Mouse (Mus musculus) frontal cortex, postnatal 36 days (tissue): ENCODE measurements around the gene St6galnac1.

ENCODE experiments used
- DNase-seq, 2 experiments: peaks; one replicate each; pipeline ENCODE4 v3.0.0; 2022; ENCODE audit warnings: low spot score in 2 of 2

St6galnac1 gene

GRCm38 (mm10) chr11:116775407-116775806 is at the start of gene St6galnac1:
TSS of gene St6galnac1 (minus strand) at chr11:116775507.
- DNase-seq, result no peak

GRCm38 (mm10) chr11:116823885-116824284 is 48.6 kb upstream of the St6galnac1 start:
- DNase-seq, result peak in 1 of 2 experiments; percentile 41

- no peak for DNase-seq
Observed at GRCm38 (mm10) chr11:116823255-116823654, 47.9 kb upstream of the St6galnac1 start.

DNA sequence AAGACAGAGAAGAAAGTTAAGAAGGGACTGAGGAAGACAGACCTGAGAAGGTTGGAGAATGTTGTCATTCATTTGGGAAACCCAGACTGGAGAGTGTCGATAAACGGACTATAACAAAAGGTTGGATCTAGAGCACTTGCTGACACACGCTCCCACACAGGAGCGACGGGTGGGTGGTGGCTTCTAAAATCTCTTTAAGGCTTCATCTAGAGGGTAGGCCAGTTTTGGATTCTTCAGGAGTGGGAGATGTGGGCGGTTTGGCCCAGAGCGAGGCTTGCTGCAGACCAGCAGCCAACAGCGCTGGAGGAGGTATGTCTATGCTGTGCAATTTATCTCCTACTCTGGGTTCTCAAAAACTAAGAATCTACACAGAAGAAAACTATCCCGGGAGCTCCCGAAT is 47.3 kb upstream of the St6galnac1 start:
- DNase-seq, result peak in 1 of 2 experiments; percentile 60

DNA sequence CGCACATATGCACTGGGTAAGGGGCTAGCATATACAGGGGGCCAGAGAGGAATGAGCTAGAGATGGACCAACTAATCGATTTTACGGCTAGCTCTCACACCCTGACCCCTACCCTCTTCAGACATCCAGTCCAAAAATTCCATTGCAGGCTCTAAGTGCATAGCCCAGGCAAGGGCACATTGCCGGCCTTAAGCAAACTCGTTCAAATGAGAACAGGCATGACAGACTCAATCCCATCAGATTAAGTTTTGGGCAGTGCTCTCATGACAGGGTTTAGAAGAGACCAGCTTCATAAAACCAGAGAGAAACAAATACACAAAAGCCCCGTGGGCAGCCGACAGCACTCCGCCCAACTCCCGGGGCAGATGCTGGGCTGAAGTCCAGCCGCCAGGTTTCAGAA is 46.9 kb upstream of the St6galnac1 start:
- DNase-seq, result no peak

GRCm38 (mm10) chr11:116821057-116821940 is 46.0 kb upstream of the St6galnac1 start:
- no peak for DNase-seq

- DNase-seq, result no peak
Observed at GRCm38 (mm10) chr11:116819932-116820593, 44.8 kb upstream of the St6galnac1 start.

- DNase-seq, result no peak
Observed at GRCm38 (mm10) chr11:116818722-116819121, 43.4 kb upstream of the St6galnac1 start.

DNA sequence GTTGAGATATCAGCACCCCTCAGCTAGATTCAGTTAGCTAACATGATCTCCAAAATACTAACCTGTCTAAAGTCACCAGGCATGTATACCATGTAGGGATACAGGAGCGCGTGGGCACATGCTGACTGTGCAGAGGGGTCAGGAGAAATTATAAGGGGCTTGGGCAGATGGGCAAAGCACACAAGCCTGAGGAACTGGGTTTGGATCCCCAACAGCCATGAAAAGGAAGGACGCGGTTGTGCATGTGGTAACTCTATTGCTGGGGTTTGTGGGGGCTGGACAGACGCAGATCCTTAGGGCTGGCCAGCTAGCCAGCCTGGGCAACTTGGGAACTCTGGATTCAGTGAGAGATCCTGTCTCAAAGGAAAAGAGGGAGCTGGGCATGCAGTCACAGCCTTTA is 42.3 kb upstream of the St6galnac1 start:
- DNase-seq, result no peak

DNA sequence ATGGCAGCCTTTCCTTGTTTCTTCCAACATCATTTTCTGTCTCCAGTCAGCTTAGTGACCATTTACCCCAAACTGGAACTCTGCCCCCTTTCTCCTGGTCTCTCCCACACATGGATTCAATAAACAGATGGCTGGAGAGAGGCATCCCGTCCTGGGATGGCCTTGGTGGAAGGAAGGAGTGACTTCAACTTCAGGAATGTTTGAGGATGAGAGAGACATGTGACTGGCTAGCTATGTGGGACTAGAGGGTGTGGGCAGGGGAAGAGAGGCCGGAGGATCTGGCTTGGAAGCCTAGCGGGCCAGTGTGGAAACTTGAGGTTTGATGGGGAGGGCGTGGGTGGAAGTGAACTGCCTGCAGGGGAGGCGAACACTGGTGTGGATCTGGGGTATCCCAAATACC is 41.5 kb upstream of the St6galnac1 start:
- no peak for DNase-seq

DNA sequence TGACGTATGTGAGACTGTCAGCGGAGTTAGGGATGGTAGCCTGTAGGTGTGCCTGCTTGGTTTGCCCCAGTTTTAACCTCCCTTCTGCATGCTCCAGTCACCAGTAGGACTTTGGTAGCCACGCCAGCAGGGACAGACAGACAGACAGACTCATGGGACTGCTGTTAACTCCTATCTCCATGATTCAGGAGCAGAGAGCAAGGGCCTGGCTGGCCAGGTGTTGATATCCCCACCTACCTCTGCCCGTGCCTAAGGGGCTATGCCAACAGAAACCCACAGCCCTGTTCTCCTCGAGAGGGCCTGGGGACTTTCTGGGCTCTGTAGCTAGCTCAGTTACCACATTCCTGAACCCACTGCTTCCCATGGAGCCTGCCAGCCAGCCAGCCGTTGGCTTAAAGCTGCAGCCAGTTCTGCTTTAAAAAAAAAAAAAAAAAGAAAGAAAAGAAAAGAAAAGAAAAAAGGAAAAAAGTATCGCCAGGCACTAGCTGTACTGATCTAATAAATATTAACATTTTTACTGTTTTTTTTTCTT is 39.6 kb upstream of the St6galnac1 start:
- no peak for DNase-seq

DNA sequence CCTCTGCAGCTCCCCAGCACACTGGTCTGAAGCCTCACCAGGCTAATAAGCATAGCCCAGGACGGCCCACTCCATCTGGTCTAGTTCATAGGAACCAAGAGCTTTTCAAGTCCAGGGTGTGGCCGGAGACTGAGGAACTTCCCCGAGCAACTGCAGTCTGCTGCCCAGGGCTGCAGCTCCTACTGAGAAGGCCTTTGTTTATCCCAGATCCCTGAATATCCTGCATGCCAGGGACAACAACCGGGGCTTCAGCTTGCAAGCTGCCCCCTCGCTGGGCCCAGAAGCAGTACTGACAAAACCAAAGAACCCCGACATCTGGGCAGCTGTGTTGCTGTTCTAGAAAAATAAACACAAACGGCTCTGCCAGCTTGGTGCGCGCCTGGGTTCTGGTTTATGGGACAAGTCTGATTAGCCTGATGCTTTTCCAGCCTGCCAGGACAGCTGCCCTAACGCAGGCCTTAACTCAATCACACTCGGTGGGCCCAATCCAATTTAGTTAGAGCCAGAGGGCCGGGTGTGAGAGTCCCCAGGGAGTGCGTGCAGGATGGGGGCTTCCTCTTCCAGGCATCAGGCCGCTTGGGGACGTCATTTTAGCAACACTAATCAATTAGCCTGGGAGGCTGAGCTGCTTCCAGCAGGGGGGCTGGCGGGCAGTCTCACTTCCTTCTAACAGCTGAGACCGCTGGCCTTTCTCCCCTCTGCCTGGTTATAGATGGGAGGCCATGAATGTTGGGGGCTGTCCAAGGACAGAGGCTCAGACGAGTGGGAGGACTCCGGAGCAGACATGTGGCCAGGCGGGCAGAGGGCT is 39.0 kb upstream of the St6galnac1 start:
- no peak for DNase-seq

DNA sequence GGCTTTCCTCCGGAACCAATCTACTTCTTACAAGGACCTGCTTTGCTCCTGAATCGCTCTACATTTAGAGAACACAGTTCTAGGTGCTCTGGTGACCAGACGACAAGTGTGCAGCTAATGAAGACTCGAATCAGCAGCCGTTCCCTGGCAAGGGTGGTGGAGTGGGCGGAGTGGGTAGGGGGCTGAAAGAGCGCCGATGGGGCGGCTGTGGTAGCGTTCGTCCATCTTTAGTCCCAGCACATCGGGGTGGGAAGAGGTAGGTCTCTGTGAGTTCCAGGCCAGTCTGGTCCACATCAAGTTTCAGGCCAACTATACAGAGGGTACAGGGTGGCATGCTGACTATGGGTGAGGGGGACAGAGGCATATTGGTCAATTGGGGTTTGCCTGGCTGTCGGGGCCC is 38.3 kb upstream of the St6galnac1 start:
- no peak for DNase-seq

DNA sequence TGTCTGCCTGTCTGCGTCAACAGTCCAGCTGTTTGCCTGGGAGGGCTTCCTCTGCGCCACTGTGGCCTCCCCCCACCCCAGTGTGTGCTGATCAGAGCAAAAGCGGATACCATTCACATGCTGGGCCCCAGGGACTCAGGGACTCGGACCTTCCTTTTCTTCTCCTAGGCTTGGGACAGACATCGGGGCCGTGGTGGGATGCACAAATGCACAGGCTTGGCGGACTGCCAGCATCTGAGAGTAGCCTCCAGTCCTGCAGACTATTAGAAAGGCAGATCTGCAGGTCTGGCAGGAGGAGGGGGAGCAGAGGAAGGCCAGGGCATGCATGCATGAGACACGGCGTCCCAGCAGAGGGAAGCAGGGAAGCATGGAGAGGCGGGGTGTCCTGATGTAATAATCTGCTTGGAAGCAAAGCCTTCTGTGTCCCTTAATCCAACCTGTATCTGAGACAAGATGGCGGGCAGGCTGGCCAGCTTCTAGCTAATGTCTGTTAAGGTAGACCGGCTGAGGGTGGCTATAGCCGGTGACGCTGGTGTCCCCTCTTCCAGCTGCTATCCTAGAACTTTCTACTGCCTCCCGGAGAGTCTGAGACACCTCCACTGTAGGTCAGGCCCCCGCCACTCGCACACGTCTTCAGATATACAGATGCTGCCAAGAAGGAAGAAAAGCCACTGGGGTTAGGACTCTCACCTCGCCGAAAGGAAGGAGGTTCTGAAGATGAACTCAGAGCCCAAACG is 37.7 kb upstream of the St6galnac1 start:
- peak in 1 of 2 experiments; percentile 1 for DNase-seq

DNA sequence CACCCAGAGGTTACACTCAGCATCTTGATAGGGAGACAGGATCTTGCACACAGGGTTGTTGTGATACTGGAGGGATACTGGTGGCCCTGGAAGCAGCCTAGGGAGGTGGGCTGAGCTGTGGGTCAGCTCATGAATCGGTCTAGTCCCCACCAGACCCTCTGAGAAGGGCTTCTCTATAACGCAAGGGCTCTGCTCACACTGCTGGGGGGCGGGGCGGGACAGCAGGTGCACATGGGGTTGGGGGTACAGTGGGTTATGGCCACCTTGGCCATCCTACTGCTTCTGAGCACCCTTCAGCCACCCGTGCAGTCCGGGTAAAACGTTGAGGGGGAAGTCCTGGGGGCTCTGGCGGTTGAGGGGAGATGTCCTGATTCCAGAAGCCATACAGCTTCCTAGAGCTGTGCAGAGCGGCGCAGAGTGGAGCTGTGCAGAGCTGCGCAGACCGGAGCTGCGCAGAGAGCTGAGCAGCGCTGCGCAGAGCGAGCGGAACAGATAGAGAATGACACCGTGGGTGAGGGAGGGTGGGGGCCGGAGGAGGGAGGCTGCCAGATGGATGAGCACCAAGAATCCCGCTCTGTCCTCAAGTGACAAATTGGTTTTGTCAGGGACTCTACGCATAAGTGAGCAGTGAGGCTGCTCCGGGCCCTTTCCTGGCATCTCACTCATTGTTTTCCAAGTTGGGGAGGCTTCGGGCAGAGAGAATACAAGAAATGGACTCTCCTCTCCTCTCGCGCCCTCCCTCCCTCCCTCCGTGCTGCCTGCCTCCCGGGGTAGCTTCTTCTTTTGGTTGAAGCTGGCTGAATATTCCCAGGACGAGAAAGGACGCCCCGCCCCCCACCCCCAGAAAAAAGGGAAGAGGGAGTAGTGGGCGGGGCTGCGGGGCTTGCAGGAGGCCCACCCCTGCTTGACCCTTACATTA is 35.9 kb upstream of the St6galnac1 start:
- DNase-seq, result peak; percentile 76 to 83

DNA sequence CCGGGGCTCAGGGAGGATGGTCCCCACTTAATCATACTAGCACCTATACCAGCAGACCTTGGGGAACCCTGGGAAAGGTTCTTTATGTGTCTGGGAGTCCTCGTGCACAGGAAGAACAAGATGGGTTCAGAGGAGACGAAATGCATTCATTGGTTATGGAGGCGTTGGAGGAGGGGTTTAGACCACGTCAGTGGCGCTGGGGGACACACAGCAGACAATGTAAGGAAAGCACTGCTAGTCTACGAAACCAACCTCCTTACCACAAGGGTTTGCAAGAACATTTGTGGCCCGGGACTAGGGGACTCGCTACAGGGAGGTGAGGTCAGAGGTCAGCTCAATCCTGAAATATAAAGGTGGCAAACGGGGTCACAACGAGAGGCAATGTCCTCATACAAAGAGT is 35.2 kb upstream of the St6galnac1 start:
- DNase-seq, result peak in 1 of 2 experiments; percentile 11

DNA sequence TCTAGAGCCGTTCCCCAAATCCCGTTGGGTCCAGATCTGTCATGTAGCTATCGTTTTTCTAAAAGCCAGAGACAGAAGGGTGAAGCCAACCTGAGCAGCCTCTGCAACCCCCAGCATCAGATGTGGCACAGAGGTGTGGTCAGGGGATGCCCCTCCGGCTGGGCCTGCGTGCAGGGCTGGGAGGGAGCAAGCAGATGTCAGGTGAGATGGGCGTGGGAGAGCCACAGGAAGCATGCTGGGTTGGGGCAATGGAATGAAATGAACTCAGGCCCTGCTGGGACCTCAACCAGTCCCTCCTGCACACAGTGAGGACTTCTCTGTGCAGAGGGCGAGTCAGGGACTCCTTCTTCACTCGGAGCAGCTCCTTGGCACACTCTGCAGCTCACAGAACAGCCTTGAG is 34.2 kb upstream of the St6galnac1 start:
- DNase-seq, result no peak

- peak in 1 of 2 experiments; percentile 1 for DNase-seq
Observed at GRCm38 (mm10) chr11:116808811-116809395, 33.6 kb upstream of the St6galnac1 start.

- peak; percentile 79 to 88 for DNase-seq
Observed at GRCm38 (mm10) chr11:116807938-116808606, 32.8 kb upstream of the St6galnac1 start.
